Mouse (Mus musculus): ENCODE data around the gene Dgkg.

Dgkg gene

DNA sequence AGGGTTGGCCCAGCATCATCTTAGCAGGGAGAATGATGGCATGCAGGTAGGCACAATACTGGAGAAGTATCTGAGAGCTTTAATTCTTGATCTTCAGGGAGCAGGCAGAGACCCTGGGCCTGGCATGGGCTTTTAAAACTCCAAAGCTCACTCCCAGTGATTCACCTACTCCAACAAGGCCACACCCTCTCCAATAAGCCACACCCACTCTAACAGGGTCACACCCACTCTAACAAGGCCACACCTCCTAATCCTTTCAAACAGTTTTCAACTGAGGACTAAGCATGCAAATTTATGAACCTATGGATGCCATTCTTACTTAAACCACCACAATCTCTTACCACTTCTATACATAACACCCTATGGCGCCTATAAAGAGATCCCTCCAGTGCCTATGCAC, 11.8 kb downstream of the Dgkg start:
- no peak for DNase-seq (ENCODE audit: low read depth)

GRCm38 (mm10) chr16:22643460-22643859, 13.6 kb downstream of the Dgkg start:
- no peak for DNase-seq (ENCODE audit: low read depth)

- DNase-seq (ENCODE audit: low read depth): no peak
Measured at GRCm38 (mm10) chr16:22642953-22643352, 14.1 kb downstream of the Dgkg start.

DNA sequence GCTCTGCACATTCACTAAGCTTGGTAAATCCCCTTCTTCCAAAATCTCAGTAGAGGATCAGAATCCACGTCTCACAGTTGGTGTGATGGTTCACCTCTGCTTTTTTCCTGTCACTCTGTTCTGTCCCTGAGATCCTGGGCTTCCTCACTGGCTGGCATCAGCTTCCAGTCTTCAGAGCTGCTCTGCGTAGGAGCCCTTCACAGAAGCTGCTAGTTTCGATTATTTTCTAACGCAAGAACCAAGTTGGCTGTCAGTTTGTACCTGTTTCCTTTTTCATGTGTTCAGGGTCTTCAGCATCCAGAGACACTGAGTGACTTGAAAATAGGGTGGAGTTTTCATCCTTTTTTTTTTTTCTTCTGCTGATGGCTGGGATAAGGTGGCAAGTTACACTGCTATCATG, 15.0 kb downstream of the Dgkg start:
- DNase-seq (ENCODE audit: low read depth): no peak

GRCm38 (mm10) chr16:22641588-22641987, 15.4 kb downstream of the Dgkg start:
- no peak for DNase-seq (ENCODE audit: low read depth)

- DNase-seq (ENCODE audit: low read depth): no peak
Measured at GRCm38 (mm10) chr16:22637311-22637710, 19.7 kb downstream of the Dgkg start.

- no peak for DNase-seq (ENCODE audit: low read depth)
Measured at GRCm38 (mm10) chr16:22635706-22636105, 21.3 kb downstream of the Dgkg start.

DNA sequence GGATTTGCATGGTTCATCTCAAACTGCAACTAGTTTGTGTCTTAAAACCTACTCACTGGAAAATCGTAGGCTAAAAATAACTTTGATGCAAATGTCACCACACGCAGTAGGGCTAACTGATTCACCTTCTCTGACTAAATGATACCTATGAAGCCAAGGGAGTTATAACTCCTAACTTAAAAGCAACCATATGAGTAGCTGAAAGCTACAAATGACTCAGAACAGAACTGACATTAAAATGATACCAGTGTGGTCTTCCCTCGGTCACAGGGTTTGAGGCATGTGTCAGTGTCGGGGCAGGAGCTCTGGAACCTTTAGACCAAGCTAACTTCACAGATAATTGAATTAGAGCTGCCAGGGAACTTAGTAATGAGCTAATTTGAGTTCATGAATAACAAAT, 24.0 kb downstream of the Dgkg start:
- no peak for DNase-seq (ENCODE audit: low read depth)

DNA sequence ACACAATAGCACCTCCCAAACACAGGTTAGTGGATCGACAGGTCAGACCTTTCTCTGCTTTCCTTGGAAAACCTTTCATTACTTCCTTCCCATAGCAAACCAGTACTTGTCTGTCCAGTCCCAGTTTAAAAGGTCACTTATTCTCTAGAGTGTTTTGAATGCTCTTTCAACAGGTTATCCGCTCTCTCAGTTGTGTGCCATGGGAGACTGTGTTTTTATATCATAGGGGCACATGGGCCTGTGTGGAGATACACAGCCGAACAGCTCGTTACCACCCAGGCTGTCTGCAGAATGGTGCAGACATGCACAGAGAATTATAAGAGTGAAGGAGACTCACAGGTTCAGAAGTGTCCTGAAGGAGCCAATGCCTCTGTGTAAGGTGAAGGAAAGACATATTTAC, 26.7 kb downstream of the Dgkg start:
- DNase-seq (ENCODE audit: low read depth): no peak

GRCm38 (mm10) chr16:22629900-22630299, 27.1 kb downstream of the Dgkg start:
- peak; percentile 45 for DNase-seq (ENCODE audit: low read depth)

GRCm38 (mm10) chr16:22625987-22626386, 31.0 kb downstream of the Dgkg start:
- DNase-seq (ENCODE audit: low read depth): no peak

- no peak for DNase-seq (ENCODE audit: low read depth)
Measured at GRCm38 (mm10) chr16:22625412-22625811, 31.6 kb downstream of the Dgkg start.

DNA sequence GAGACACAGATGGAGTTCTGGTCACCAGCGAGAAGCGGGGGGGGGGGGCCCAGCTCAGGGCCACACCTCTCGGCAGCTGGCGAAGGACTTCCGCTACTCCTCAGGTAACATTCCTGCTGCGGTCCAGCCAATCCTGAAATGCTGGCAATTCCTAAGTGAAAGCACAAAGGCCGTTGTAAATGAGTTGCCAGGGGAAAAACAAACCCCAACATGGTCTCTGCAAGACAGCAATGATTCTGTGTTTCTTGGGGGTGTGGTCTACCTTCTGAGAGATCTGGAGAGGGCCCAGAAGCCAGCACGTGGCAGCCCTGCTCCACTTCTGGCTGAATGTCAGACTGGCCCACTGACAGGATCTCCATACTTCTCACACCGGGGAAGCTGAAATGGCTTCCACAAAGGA, 34.7 kb downstream of the Dgkg start:
- DNase-seq (ENCODE audit: low read depth): no peak

DNA sequence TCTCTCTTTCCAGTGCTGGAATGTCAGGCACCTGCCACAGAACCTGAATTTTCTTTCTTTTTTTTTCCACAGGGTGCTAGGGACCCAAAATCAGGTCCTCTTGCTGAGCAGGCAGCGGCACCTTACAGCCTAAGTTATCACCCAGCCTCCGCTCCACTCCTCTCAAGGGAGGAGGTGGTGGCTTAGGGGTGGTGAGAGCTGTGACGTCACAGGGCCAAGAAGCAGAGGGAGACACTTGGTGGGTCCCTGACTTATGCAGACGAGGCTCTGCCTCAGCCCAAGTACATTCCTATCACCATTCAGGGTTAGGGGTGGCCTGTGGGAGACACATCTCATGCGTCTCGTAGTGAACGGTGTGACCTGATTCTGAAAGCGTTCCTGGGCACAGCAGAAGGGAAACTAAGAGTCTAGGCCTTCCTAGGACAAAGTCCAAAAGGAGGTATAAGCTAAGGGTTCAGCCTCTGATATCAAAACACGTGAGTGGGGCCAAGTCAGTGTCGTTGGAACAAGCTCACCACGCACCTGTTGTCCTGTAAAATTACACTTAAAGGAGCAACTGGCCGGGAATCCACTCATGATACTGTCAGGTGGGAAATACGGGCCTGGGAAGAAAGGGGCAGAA, 35.6 kb downstream of the Dgkg start:
- no peak for DNase-seq (ENCODE audit: low read depth)

- no peak for DNase-seq (ENCODE audit: low read depth)
Measured at GRCm38 (mm10) chr16:22618424-22619056, 38.5 kb downstream of the Dgkg start.

DNA sequence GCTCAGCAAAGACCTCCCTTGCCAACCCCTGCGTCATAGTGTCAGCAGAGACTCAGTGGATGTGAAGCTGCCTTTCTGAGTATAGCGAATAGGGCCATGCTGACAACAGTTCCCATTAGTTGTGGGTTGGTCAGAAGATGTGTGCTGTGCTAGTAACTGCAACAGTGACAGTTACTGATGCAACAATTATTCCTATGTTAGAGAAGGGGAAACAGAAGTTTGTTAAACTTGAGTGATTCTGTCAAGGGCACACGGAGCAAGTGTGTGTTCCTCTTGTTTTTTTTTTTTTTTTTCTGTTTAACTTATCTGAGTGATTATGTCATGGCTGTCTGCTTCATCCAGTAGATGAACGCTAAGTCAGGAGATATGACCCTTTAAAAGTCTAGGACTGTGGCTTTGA, 41.2 kb downstream of the Dgkg start:
- DNase-seq (ENCODE audit: low read depth): no peak

DNA sequence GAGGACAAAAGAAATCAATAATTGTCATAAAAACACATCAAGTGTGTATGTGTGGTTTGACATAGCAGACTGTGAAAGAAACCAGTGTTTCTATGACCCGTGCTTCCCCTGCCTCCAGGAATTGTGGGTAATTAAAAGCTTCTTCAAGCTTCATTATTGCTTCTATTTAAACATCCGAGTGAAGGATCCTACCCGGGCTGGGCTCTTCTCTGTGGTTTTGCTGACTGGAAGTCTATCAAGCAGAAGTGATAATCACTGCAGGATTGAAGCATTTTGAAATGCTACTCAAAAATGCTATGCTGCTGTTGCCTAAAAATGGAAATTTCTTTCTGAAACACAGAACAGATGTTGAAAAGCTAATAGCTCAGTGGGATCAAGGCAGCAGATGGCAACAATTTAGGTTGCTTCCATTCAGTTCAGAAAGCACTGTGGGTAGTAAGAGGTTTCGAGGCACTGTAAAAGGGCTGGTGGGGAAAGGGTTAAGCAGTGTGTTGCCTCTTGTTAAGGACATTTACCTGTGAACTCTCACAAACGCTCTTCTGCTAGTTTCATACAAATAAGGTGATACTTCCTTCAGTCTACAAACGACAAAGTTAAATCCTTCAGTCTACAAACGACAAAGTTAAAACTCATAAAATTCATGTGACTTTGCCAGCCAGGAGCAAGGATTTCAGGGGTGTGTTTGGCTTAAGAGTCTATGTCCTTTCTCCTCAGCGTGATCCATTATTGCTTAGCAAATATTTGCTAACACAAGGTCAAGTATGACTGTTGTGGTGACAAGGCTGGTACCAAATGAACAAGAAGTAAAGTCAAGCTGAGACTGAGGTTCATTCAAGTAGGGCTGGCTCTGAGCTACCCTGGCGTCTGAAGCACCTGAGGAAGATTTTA, 43.6 kb downstream of the Dgkg start:
- no peak for DNase-seq (ENCODE audit: low read depth)

- no peak for DNase-seq (ENCODE audit: low read depth)
Measured at GRCm38 (mm10) chr16:22608046-22608445, 49.0 kb downstream of the Dgkg start.

DNA sequence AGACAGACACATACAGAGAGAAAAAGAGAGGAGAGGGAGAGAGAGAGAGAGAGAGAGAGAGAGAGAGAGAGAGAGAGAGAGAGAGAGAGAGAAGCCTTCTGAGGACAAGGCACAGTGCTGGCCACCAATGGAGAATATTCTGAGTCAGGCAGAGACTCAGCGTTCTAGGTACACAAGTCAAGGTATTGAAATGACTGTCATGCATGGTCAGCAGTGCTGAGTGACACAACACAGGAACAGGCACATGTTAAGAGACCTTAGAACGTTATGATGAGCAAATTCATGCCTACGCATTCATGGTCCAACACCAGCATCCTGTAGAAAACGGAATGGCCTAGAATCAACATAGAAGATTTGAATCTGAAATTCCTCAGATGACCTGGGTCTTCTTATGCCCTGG, 50.0 kb downstream of the Dgkg start:
- no peak for DNase-seq (ENCODE audit: low read depth)

GRCm38 (mm10) chr16:22602399-22602798, 54.6 kb downstream of the Dgkg start:
- no peak for DNase-seq (ENCODE audit: low read depth)

- DNase-seq (ENCODE audit: low read depth): no peak
Measured at GRCm38 (mm10) chr16:22601756-22602155, 55.3 kb downstream of the Dgkg start.

DNA sequence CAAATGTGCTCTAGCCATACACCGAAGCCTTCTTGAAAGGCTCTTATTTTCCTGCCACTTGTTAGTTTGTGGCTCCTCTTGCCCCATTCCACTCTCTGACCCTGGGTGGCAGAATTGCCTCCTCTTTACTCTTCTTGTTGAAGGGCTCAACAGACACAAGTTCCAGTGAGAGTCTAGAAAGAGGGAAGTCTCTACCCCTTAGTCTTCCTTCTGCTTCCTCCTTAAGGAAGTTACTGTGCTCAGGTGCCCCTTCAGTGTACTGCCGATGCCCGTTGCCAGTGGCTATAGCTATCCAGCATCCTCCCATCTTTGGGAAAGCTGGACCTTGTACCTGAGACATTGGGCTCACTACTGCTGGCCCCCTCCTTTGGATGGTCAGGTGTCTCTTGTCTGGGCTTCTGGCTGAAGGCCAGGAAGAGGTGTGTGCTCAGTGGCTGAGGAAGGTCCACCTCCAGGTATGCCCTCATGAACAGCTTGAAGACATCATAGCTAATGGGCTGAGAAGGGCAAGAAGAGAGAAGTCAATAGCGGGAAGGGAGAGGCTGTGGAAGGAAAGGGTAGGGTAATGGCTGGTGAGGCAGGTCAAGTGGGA, 56.8 kb downstream of the Dgkg start:
- no peak for DNase-seq (ENCODE audit: low read depth)

DNA sequence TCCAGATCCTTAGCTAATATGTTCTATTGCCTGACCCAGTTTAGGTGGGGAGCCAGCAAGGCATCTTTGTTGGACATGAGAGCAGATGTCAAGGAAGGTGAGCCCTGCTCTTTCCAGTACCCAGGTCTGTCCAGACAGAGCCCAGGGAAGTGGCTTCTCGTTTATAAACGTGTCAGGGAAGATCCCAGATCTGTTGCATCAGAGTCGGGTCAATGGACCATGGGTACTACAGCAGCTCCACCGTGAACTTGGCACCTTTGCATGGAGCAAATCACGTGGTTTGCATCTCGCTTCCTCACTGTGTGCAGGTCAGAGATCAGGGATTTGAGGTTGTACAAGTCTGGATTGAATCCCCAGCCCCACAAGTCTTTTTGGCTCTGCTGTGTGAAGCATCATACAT, 58.3 kb downstream of the Dgkg start:
- no peak for DNase-seq (ENCODE audit: low read depth)

Measured in c-Kit-positive CD71-negative TER-119-negative erythroid progenitor cells, embryonic 14.5 days (primary cell).